Comparison of ENCODE assay signal across 21 mouse cellular contexts in genomic region chr8:101937859-101938258, GRCm38 (mm10).
DNase-seq lines count a peak whose midpoint lies in the region; ATAC-seq and TF ChIP-seq lines count a peak whose summit lies in the region.
"Had no signal": no experiment of that assay in that cellular context is flagged by ENCODE, and none has a peak within 500 bp of the region (broad histone marks: within the 10 kb centered on the region; RNA-seq: fewer than 3 reads in every experiment).

No protein-coding gene starts in this region.

- 85% methylated on average over 2 of the region's 2 CpGs for WGBS in heart, embryonic 10.5 days
- 53% methylated on average over 2 of the region's 2 CpGs for WGBS in midbrain, embryonic 14.5 days
- WGBS in midbrain, embryonic 10.5 days, result 91% methylated on average over 2 of the region's 2 CpGs

- H3K27ac ChIP-seq in heart, embryonic 10.5 days, result no peak overlapping the region
- no peak overlapping the region for H3K27ac ChIP-seq in midbrain, embryonic 14.5 days (replicated peaks; ENCODE audit: low read depth, low read length)
- H3K27ac ChIP-seq in midbrain, embryonic 10.5 days (replicated peaks), result no peak overlapping the region
- H3K27ac ChIP-seq in left cerebral cortex, adult 2 months, result no peak overlapping the region
- H3K27ac ChIP-seq: embryonic facial prominence, embryonic 13.5 days; forebrain, embryonic 12.5 days; heart, adult 2 months; intestine, embryonic 15.5 days had no signal

- TF ChIP-seq POLR2A in brain, embryonic 14.5 days (IDR thresholded peaks at IDR 0.05; ENCODE audit: borderline replicate concordance, extremely low read depth, insufficient read depth, insufficient read length, poor library complexity, severe bottlenecking), result no peak

- DNase-seq in heart, adult 11 months, result peak; percentile 24
- no peak for DNase-seq in heart, embryonic 10.5 days (ENCODE audit: low spot score)
- peak; percentile 23 for DNase-seq in midbrain, embryonic 14.5 days
- no peak for DNase-seq in midbrain, embryonic 10.5 days (ENCODE audit: low spot score)
- peak; percentile 41 for DNase-seq in brain, embryonic 14.5 days (ENCODE audit: low read depth)
- DNase-seq in right cerebral cortex, postnatal 25 days, result no peak
- DNase-seq in left cerebral cortex, adult 2 months (ENCODE audit: extremely low spot score in 1 of 2, low spot score in 2 of 2), result no peak
- DNase-seq: adrenal gland, postnatal 10 days; B cell, adult 2 months; cerebellum, adult 18-20 months; cerebellum, adult 9-11 months; cerebellum, postnatal 36 days; gastrocnemius, postnatal 10 days; heart, adult 2 months had no signal

- no peak for TF ChIP-seq CTCF in brain, embryonic 14.5 days (IDR thresholded peaks at IDR 0.05; ENCODE audit: borderline replicate concordance, extremely low read depth, insufficient read depth, insufficient read length)
- no peak for TF ChIP-seq CTCF in left cerebral cortex, adult 2 months (IDR thresholded peaks at IDR 0.05)

- ATAC-seq in midbrain, embryonic 14.5 days (ENCODE audit: low FRiP score, low TSS enrichment), result no peak; the same call in 1 of the 2 replicates
- ATAC-seq: CD4-positive, CD25-positive, alpha-beta regulatory T cell, adult 4 months; forebrain, embryonic 16.5 days; intestine, embryonic 15.5 days had no signal

- no peaks in the 10 kb centered on the region for H3K27me3 ChIP-seq in heart, embryonic 10.5 days (ENCODE audit: insufficient read depth, poor library complexity, severe bottlenecking)
- H3K27me3 ChIP-seq in midbrain, embryonic 14.5 days (ENCODE audit: control insufficient read depth, insufficient read depth, low read length), result no peaks in the 10 kb centered on the region
- no peaks in the 10 kb centered on the region for H3K27me3 ChIP-seq in midbrain, embryonic 10.5 days (ENCODE audit: low read depth, poor library complexity, severe bottlenecking)
- H3K27me3 ChIP-seq: embryonic facial prominence, embryonic 13.5 days; forebrain, embryonic 12.5 days; heart, embryonic 12.5 days; intestine, embryonic 15.5 days had no signal

- no peak overlapping the region for H3K4me2 ChIP-seq in midbrain, embryonic 14.5 days (ENCODE audit: low read length)
- H3K4me2 ChIP-seq: embryonic facial prominence, embryonic 13.5 days; forebrain, embryonic 12.5 days; heart, embryonic 12.5 days; intestine, embryonic 15.5 days had no signal

- no peaks in the 10 kb centered on the region for H3K36me3 ChIP-seq in heart, embryonic 10.5 days
- H3K36me3 ChIP-seq in midbrain, embryonic 14.5 days (ENCODE audit: control insufficient read depth, insufficient read depth, low read length), result no peaks in the 10 kb centered on the region
- H3K36me3 ChIP-seq in midbrain, embryonic 10.5 days, result no peaks in the 10 kb centered on the region
- H3K36me3 ChIP-seq: embryonic facial prominence, embryonic 13.5 days; forebrain, embryonic 12.5 days; G1E; heart, embryonic 12.5 days; intestine, embryonic 15.5 days had no signal

- H3K4me1 ChIP-seq in heart, embryonic 10.5 days, result no peaks in the 10 kb centered on the region
- no peaks in the 10 kb centered on the region for H3K4me1 ChIP-seq in midbrain, embryonic 14.5 days (ENCODE audit: control insufficient read depth, insufficient read depth, low read length)
- no peaks in the 10 kb centered on the region for H3K4me1 ChIP-seq in midbrain, embryonic 10.5 days
- H3K4me1 ChIP-seq: embryonic facial prominence, embryonic 13.5 days; forebrain, embryonic 12.5 days; heart, embryonic 12.5 days; intestine, embryonic 15.5 days had no signal

- H3K9ac ChIP-seq in midbrain, embryonic 14.5 days (replicated peaks; ENCODE audit: low read length), result no peak overlapping the region
- H3K9ac ChIP-seq: embryonic facial prominence, embryonic 13.5 days; forebrain, embryonic 12.5 days; heart, embryonic 12.5 days; intestine, embryonic 15.5 days had no signal

- intact Hi-C loops in left cerebral cortex, adult 2 months (cut with DNase I), result no loop called here

- H3K4me3 ChIP-seq in heart, embryonic 10.5 days, result no peak overlapping the region
- no peak overlapping the region for H3K4me3 ChIP-seq in midbrain, embryonic 14.5 days (replicated peaks; ENCODE audit: low read depth, low read length)
- no peak overlapping the region for H3K4me3 ChIP-seq in midbrain, embryonic 10.5 days
- no peak overlapping the region for H3K4me3 ChIP-seq in left cerebral cortex, adult 2 months
- H3K4me3 ChIP-seq: embryonic facial prominence, embryonic 13.5 days; forebrain, embryonic 12.5 days; heart, adult 2 months; heart, embryonic 12.5 days; intestine, embryonic 15.5 days had no signal

- H3K9me3 ChIP-seq in heart, embryonic 10.5 days, result no peaks in the 10 kb centered on the region
- no peaks in the 10 kb centered on the region for H3K9me3 ChIP-seq in midbrain, embryonic 14.5 days (ENCODE audit: control insufficient read depth, low read length)
- H3K9me3 ChIP-seq in midbrain, embryonic 10.5 days (replicated peaks), result no peaks in the 10 kb centered on the region
- H3K9me3 ChIP-seq: embryonic facial prominence, embryonic 13.5 days; forebrain, embryonic 12.5 days; G1E; heart, embryonic 12.5 days; intestine, embryonic 15.5 days had no signal

Comparison
In these comparisons a context has a peak if more than half of its experiments do, and no peak if none do; other contexts are left out.
1. DNase-seq: peak in heart, adult 11 months (single experiment), midbrain, embryonic 14.5 days (single experiment) and brain, embryonic 14.5 days (single experiment); none in heart, embryonic 10.5 days (single experiment), midbrain, embryonic 10.5 days (single experiment), right cerebral cortex, postnatal 25 days (single experiment) and left cerebral cortex, adult 2 months (0 of 2).